Mouse (Mus musculus): Measurements from ENCODE around the gene Olfr1168. TPM values are rescaled to one million over a fixed set of nuclear protein-coding genes. Genes with fewer than 3 reads are reported as not detected.
"Not testable (repeated sequence)": the region's sequence is repeated elsewhere in the genome, so short reads cannot be mapped to it uniquely, and the experiment has no call there.

The Olfr1168 gene
- total RNA-seq (2021): not detected

DNA sequence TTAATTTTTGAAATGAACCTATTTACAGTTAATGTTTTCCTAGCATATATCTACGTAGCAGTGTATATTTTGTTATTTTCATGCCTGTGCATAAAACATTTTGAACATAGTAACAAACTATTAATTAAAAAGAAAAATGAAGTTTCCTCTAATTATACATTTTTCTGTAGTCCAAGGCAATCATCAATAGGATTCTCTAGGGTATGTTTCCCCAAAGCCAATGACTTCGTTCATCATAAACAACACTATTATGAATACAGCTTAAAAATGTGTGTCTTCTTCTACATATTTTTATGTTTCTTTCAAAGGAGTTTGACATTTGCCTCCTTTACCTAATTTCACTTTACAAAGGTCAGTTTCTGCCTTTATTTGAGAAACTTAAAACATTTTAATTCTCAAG is at the start of gene Olfr1168:
Olfr1168 (plus strand) TSS at position 301 of the 400 bp plus-strand sequence.
- DNase-seq (ENCODE audit: low spot score in 2 of 2): no peak
- intact Hi-C loops (cut with DNase I): no loop called here

DNA sequence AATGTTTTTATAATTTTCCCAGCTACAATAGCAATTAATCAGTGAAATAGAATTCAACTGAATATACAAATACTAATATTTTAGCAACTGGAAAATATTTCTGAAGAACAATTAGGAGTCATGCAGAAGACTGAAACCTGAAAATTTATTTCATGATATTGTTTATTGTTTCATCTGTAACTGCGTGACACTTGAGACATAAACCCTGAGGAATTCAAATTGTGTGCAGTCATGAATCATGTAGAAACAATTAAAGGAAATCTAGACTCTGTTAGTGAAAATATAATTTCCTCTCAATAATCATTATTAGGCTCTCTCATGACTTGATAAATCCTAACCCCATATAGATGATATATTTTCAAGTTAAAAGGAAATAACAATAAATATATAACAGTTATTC is 26.6 kb upstream of the Olfr1168 start, which contains the start of gene Olfr1167:
Olfr1167 (minus strand) TSS at position 101 of the 400 bp plus-strand sequence.
- DNase-seq (ENCODE audit: low spot score in 2 of 2); intact Hi-C loops (cut with DNase I): not testable (repeated sequence)

DNA sequence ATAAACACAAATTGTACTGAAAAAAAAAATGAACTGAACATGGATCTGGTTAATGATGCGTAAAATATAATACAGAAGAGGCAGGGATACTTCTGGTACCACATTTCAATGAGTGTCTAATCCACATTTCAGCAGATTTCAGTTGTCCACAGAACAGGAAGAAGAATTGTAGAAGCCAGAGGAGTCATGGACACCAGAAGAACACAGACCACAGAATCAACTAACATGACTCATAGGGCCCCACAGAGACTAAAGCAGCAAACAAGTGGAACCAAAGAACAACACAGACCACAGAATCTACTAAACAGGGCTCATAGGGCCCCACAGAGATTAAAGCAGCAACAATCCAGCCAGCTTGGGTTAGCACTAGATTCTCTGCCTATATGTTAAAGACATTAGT is 39.1 kb downstream of the Olfr1168 start:
- intact Hi-C loops (cut with DNase I): no loop called here
- no peak for DNase-seq (ENCODE audit: low spot score in 2 of 2)

DNA sequence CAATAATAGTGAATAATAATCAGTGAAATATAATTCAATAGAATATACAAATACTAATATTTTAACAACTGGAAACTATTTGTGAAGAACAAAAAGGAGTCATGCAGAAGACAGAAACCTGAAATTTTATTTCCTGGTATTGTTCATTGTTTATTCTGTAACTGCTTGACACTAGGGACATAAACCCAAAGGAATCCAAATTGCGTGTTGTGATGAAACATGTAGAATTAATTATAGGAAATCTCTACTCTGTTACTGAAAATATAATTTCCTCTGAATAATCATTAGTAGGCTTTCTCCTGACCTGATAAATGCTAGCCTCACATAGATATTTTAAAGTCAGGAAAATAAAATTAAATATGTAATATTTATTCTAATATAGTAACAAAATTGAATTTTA is 46.6 kb downstream of the Olfr1168 start, which contains the start of gene Olfr1170:
Olfr1170 (minus strand) TSS at position 101 of the 400 bp plus-strand sequence.
- intact Hi-C loops (cut with DNase I): no loop called here
- DNase-seq (ENCODE audit: low spot score in 2 of 2): no peak

Other genes with a start within 250 kb of the Olfr1168 start
- gene Olfr1155, start 236.7 kb upstream of the Olfr1168 start, total RNA-seq (2021): not detected
- not detected for gene Olfr1156, start 228.8 kb upstream of the Olfr1168 start, total RNA-seq (2021)
- gene Olfr1157, start 213.6 kb upstream of the Olfr1168 start, total RNA-seq (2021): not detected
- gene Olfr74, start 207.2 kb upstream of the Olfr1168 start, total RNA-seq (2021): not detected
- not detected for gene Olfr1158, start 191.8 kb upstream of the Olfr1168 start, total RNA-seq (2021)
- gene Olfr1160, start 173.6 kb upstream of the Olfr1168 start, total RNA-seq (2021): not detected
- gene Olfr1161, start 159.1 kb upstream of the Olfr1168 start, total RNA-seq (2021): not detected
- not detected for gene Olfr73, start 144.2 kb upstream of the Olfr1168 start, total RNA-seq (2021)
- not detected for gene Olfr1162, start 130.8 kb upstream of the Olfr1168 start, total RNA-seq (2021)
- not detected for gene Olfr1163, start 110.0 kb upstream of the Olfr1168 start, total RNA-seq (2021)
- not detected for gene Olfr1164, start 87.9 kb upstream of the Olfr1168 start, total RNA-seq (2021)
- not detected for gene Olfr1166, start 53.6 kb upstream of the Olfr1168 start, total RNA-seq (2021)
- not detected for gene Olfr1167, start 26.7 kb upstream of the Olfr1168 start, total RNA-seq (2021)
- gene Olfr1170, start 46.5 kb downstream of the Olfr1168 start, total RNA-seq (2021): not detected
- gene Olfr1173, start 98.0 kb downstream of the Olfr1168 start, total RNA-seq (2021): not detected
- not detected for gene Olfr1174-ps, start 133.3 kb downstream of the Olfr1168 start, total RNA-seq (2021)
- gene Olfr1175-ps, start 145.3 kb downstream of the Olfr1168 start, total RNA-seq (2021): not detected
- gene Olfr1176, start 154.8 kb downstream of the Olfr1168 start, total RNA-seq (2021): not detected
- not detected for gene Olfr1177-ps, start 164.6 kb downstream of the Olfr1168 start, total RNA-seq (2021)
- not detected for gene Olfr1178, start 205.2 kb downstream of the Olfr1168 start, total RNA-seq (2021)
- gene Olfr1179, start 224.6 kb downstream of the Olfr1168 start, total RNA-seq (2021): not detected
- gene Olfr1180, start 237.3 kb downstream of the Olfr1168 start, total RNA-seq (2021): not detected
- not detected for gene Olfr1181, start 244.3 kb downstream of the Olfr1168 start, total RNA-seq (2021)

Data from left cerebral cortex, postnatal 25 days (tissue).